Mouse (Mus musculus) c-Kit-positive CD71-positive TER-119-positive erythroid progenitor cells, embryonic 14.5 days (primary cell): ENCODE results near the gene Olfr1412.

Experiments used
- DNase-seq: peaks from one replicate; pipeline ENCODE4 v3.0.0-alpha.2; 2013; ENCODE audit warnings: low spot score

Gene Olfr1412

DNA sequence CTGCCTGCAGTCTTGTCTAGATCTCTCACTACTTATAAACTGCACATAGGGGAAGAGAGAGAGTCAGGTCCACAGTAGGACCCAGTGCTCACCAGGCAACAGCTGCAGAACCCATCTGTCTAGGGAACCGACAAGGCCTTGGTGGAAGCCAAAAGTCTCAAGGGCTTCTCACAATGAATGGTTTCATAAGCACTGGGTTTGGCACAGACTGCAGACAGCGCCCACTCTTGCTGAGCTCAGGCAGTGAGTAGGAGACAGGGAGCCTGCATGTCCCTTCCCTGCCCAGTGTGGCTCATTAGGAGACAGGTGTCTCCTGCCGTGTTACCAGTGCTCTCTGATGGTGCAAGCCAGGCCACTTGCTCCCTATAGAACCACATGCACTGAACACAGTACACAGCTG is 52.6 kb downstream of the Olfr1412 start:
- no peak for DNase-seq

DNA sequence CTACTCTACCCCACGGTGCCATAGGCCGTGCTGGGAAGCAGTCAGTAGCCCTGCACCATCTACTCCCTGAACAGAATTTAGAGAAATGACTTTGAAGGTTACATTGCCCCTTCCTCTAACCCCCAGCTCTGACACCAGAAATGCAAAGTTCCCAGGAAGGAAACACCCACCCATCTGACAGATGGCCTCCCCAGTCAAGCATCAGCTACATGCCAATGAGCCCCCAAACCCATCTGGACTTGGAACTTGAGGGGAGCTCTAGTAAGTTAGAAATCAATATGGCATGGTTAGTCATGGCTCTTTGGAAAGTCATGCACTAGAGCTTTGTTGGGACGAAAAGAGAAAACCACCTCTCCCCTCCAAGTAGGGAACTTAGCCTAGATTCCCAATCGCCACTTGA is 53.2 kb downstream of the Olfr1412 start:
- DNase-seq = no peak

DNA sequence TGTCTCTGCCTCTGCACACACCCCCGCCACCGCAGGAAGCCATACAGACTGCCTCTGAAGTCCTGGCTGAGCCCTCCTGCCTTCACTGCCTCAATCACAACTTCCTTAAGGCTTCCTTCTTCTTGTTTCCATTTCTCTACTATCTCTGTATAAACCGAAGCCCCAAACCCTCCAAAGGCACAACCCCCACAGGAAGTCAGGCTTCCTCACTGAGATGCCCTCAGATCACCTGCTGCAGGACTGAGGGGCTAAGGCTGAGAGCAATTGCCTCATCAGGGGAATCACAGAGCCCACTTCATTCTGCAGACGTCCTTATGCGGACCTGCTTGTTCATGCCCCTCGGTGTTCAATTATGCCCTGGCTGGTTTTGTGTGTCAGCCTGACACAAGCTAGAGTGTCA is 54.8 kb downstream of the Olfr1412 start:
- DNase-seq = no peak
